Mouse (Mus musculus): ENCODE measurements around the gene Galnt17. TPM values are rescaled to one million over a fixed set of nuclear protein-coding genes. Genes with fewer than 3 reads are reported as not detected.

Gene Galnt17
- total RNA-seq, 2 experiments from 2014 or later: not detected

GRCm38 (mm10) chr5:131246591-131246990 is 61.7 kb downstream of the Galnt17 start:
- no peak for ATAC-seq (ENCODE audit: poor library complexity, severe bottlenecking)

- no peak for ATAC-seq (ENCODE audit: poor library complexity, severe bottlenecking)
Measured at GRCm38 (mm10) chr5:131241689-131242088, 66.6 kb downstream of the Galnt17 start.

- ATAC-seq (ENCODE audit: poor library complexity, severe bottlenecking): no peak
Measured at GRCm38 (mm10) chr5:131239813-131240212, 68.5 kb downstream of the Galnt17 start.

- no peak for ATAC-seq (ENCODE audit: poor library complexity, severe bottlenecking)
Measured at GRCm38 (mm10) chr5:131236906-131237305, 71.4 kb downstream of the Galnt17 start.

- ATAC-seq (ENCODE audit: poor library complexity, severe bottlenecking): no peak
Measured at GRCm38 (mm10) chr5:131233828-131234227, 74.5 kb downstream of the Galnt17 start.

- no peak for ATAC-seq (ENCODE audit: poor library complexity, severe bottlenecking)
Measured at GRCm38 (mm10) chr5:131231060-131231459, 77.2 kb downstream of the Galnt17 start.

GRCm38 (mm10) chr5:131229744-131230143 is 78.6 kb downstream of the Galnt17 start:
- ATAC-seq (ENCODE audit: poor library complexity, severe bottlenecking): no peak

- ATAC-seq (ENCODE audit: poor library complexity, severe bottlenecking): no peak
Measured at GRCm38 (mm10) chr5:131223416-131223815, 84.9 kb downstream of the Galnt17 start.

GRCm38 (mm10) chr5:131222498-131223244 is 85.6 kb downstream of the Galnt17 start:
- ATAC-seq (ENCODE audit: poor library complexity, severe bottlenecking): no peak

- no peak for ATAC-seq (ENCODE audit: poor library complexity, severe bottlenecking)
Measured at GRCm38 (mm10) chr5:131218221-131218620, 90.1 kb downstream of the Galnt17 start.

GRCm38 (mm10) chr5:131211618-131212017 is 96.7 kb downstream of the Galnt17 start:
- ATAC-seq (ENCODE audit: poor library complexity, severe bottlenecking): no peak

GRCm38 (mm10) chr5:131201146-131201545 is 107.2 kb downstream of the Galnt17 start:
- no peak for ATAC-seq (ENCODE audit: poor library complexity, severe bottlenecking)

GRCm38 (mm10) chr5:131192311-131192710 is 116.0 kb downstream of the Galnt17 start:
- ATAC-seq (ENCODE audit: poor library complexity, severe bottlenecking): no peak

- no peak for ATAC-seq (ENCODE audit: poor library complexity, severe bottlenecking)
Measured at GRCm38 (mm10) chr5:131184566-131184965, 123.7 kb downstream of the Galnt17 start.

GRCm38 (mm10) chr5:131181231-131181630 is 127.1 kb downstream of the Galnt17 start:
- ATAC-seq (ENCODE audit: poor library complexity, severe bottlenecking): no peak

- no peak for ATAC-seq (ENCODE audit: poor library complexity, severe bottlenecking)
Measured at GRCm38 (mm10) chr5:131180756-131181155, 127.5 kb downstream of the Galnt17 start.

- no peak for ATAC-seq (ENCODE audit: poor library complexity, severe bottlenecking)
Measured at GRCm38 (mm10) chr5:131177851-131178250, 130.4 kb downstream of the Galnt17 start.

- no peak for ATAC-seq (ENCODE audit: poor library complexity, severe bottlenecking)
Measured at GRCm38 (mm10) chr5:131177168-131177567, 131.1 kb downstream of the Galnt17 start.

GRCm38 (mm10) chr5:131169186-131169585 is 139.1 kb downstream of the Galnt17 start:
- no peak for ATAC-seq (ENCODE audit: poor library complexity, severe bottlenecking)

- ATAC-seq (ENCODE audit: poor library complexity, severe bottlenecking): no peak
Measured at GRCm38 (mm10) chr5:131167366-131167765, 140.9 kb downstream of the Galnt17 start.

GRCm38 (mm10) chr5:131165681-131166080 is 142.6 kb downstream of the Galnt17 start:
- no peak for ATAC-seq (ENCODE audit: poor library complexity, severe bottlenecking)

GRCm38 (mm10) chr5:131157866-131158265 is 150.4 kb downstream of the Galnt17 start:
- no peak for ATAC-seq (ENCODE audit: poor library complexity, severe bottlenecking)

GRCm38 (mm10) chr5:131156323-131156722 is 152.0 kb downstream of the Galnt17 start:
- no peak for ATAC-seq (ENCODE audit: poor library complexity, severe bottlenecking)

Measured in megakaryocyte, adult 5-6 weeks (primary cell).